Mouse (Mus musculus): ENCODE results near the gene B430305J03Rik. TPM values are rescaled to one million over a fixed set of nuclear protein-coding genes. Genes with fewer than 3 reads are reported as not detected.

The B430305J03Rik gene
- total and polyA plus RNA-seq, 2 experiments, result under 0.01 to 0.04 TPM

- no peak for TF ChIP-seq POLR2A (IDR thresholded peaks at IDR 0.05; ENCODE audit: extremely low read depth, insufficient read depth, low read length)
- TF ChIP-seq CTCF (IDR thresholded peaks at IDR 0.05; ENCODE audit: low read depth, low read length), result no peak
- Histone ChIP-seq H3K9ac (ENCODE audit: low read depth, low read length) (no peak overlapping the region), H3K36me3 (ENCODE audit: control insufficient read depth, insufficient read depth, low read length) (no peaks in the 10 kb centered on the region), H3K79me2 (ENCODE audit: control insufficient read depth, insufficient read depth, low read length) (no peaks in the 10 kb centered on the region), H3K4me3 (ENCODE audit: insufficient read depth, low read depth, low read length) (no peak overlapping the region), H3K27me3 (ENCODE audit: control insufficient read depth, insufficient read depth, low read length) (0 out of 2 replicates have a peak, but pooled peaks cover 2% of the 10 kb centered on the region), H3K4me1 (ENCODE audit: control insufficient read depth, insufficient read depth, low read length) (no peaks in the 10 kb centered on the region), H3K27ac (replicated peaks; ENCODE audit: insufficient read depth, low read depth, low read length) (no peak overlapping the region)
- WGBS, result 63% methylated on average over 1 of the region's 1 CpGs
- no peak for DNase-seq (ENCODE audit: extremely low read depth, low read depth, low spot score)
Measured at GRCm38 (mm10) chr3:61345636-61346035, 20.1 kb downstream of the B430305J03Rik start.

- DNase-seq (ENCODE audit: extremely low read depth, low read depth, low spot score), result no peak
- Histone ChIP-seq H3K36me3 (ENCODE audit: control insufficient read depth, insufficient read depth, low read length) (no peaks in the 10 kb centered on the region), H3K27ac (replicated peaks; ENCODE audit: insufficient read depth, low read depth, low read length) (no peak overlapping the region), H3K27me3 (ENCODE audit: control insufficient read depth, insufficient read depth, low read length) (0 out of 2 replicates have a peak, but pooled peaks cover 2% of the 10 kb centered on the region), H3K4me1 (ENCODE audit: control insufficient read depth, insufficient read depth, low read length) (no peaks in the 10 kb centered on the region), H3K79me2 (ENCODE audit: control insufficient read depth, insufficient read depth, low read length) (no peaks in the 10 kb centered on the region), H3K4me3 (ENCODE audit: insufficient read depth, low read depth, low read length) (no peak overlapping the region), H3K9ac (ENCODE audit: low read depth, low read length) (no peak overlapping the region)
- 52% methylated on average over 7 of the region's 7 CpGs for WGBS
- TF ChIP-seq POLR2A (IDR thresholded peaks at IDR 0.05; ENCODE audit: extremely low read depth, insufficient read depth, low read length) (no peak), CTCF (IDR thresholded peaks at IDR 0.05; ENCODE audit: low read depth, low read length) (no peak)
Measured at GRCm38 (mm10) chr3:61344031-61344430, 21.7 kb downstream of the B430305J03Rik start.

DNA sequence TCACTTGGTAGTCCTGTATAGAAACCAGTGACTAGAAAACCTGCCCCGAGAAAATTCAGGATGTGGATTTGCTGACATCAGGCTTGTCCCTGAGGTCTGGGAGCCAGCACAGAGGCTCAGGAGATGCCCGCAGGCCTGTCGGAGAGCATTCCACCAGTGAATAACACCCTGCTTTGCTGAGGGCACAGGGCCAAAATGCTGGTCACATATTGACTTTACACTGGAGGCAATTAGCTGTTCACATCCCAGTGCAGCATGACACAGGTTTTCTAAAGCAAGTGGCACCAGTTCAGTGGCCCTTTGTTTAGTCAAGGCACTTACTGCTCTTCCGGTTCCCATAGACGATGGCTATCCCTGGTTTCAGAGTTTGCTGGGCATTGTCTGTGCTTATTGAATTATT, 25.4 kb downstream of the B430305J03Rik start:
- 68% methylated on average over 5 of the region's 5 CpGs for WGBS
- no peak overlapping the region for H3K4me3 ChIP-seq (ENCODE audit: insufficient read depth, low read depth, low read length)
- no peaks in the 10 kb centered on the region for H3K79me2 ChIP-seq (ENCODE audit: control insufficient read depth, insufficient read depth, low read length)
- no peaks in the 10 kb centered on the region for H3K36me3 ChIP-seq (ENCODE audit: control insufficient read depth, insufficient read depth, low read length)
- no peak overlapping the region for H3K27ac ChIP-seq (replicated peaks; ENCODE audit: insufficient read depth, low read depth, low read length)
- no peaks in the 10 kb centered on the region for H3K4me1 ChIP-seq (ENCODE audit: control insufficient read depth, insufficient read depth, low read length)
- H3K27me3 ChIP-seq (ENCODE audit: control insufficient read depth, insufficient read depth, low read length), result 0 out of 2 replicates have a peak, but pooled peaks cover 2% of the 10 kb centered on the region
- H3K9ac ChIP-seq (ENCODE audit: low read depth, low read length), result no peak overlapping the region
- no peak for DNase-seq (ENCODE audit: extremely low read depth, low read depth, low spot score)
- TF ChIP-seq CTCF (IDR thresholded peaks at IDR 0.05; ENCODE audit: low read depth, low read length) (no peak), POLR2A (IDR thresholded peaks at IDR 0.05; ENCODE audit: extremely low read depth, insufficient read depth, low read length) (no peak)

- Histone ChIP-seq H3K79me2 (ENCODE audit: control insufficient read depth, insufficient read depth, low read length) (no peaks in the 10 kb centered on the region), H3K27me3 (ENCODE audit: control insufficient read depth, insufficient read depth, low read length) (no peaks in the 10 kb centered on the region), H3K27ac (replicated peaks; ENCODE audit: insufficient read depth, low read depth, low read length) (no peak overlapping the region), H3K4me1 (ENCODE audit: control insufficient read depth, insufficient read depth, low read length) (no peaks in the 10 kb centered on the region), H3K36me3 (ENCODE audit: control insufficient read depth, insufficient read depth, low read length) (no peaks in the 10 kb centered on the region), H3K4me3 (ENCODE audit: insufficient read depth, low read depth, low read length) (no peak overlapping the region), H3K9ac (ENCODE audit: low read depth, low read length) (no peak overlapping the region)
- no peak for TF ChIP-seq CTCF (IDR thresholded peaks at IDR 0.05; ENCODE audit: low read depth, low read length)
- TF ChIP-seq POLR2A (IDR thresholded peaks at IDR 0.05; ENCODE audit: extremely low read depth, insufficient read depth, low read length), result no peak
- DNase-seq (ENCODE audit: extremely low read depth, low read depth, low spot score), result no peak
- 67% methylated on average over 3 of the region's 3 CpGs for WGBS
Measured at GRCm38 (mm10) chr3:61337230-61337629, 28.5 kb downstream of the B430305J03Rik start.

DNA sequence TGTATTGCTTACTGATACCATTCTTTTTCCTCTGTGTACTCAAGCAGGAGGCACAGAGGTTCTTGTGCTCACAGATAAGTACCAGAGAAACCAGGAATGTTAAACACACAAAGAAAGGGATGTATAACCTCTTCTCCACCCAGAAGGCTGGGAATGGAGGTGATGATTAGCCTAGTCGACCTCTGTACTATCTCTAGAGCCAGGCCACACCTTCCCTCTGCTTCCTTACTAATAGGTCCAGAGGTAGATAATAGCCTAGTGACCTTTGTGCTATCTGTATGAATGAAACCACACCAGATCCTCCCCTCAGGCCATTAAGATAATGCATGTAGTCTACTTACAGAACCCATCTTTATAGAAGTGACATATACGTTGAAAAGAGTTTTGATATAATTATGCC, 29.5 kb downstream of the B430305J03Rik start:
- Histone ChIP-seq H3K79me2 (ENCODE audit: control insufficient read depth, insufficient read depth, low read length) (no peaks in the 10 kb centered on the region), H3K27ac (replicated peaks; ENCODE audit: insufficient read depth, low read depth, low read length) (no peak overlapping the region), H3K36me3 (ENCODE audit: control insufficient read depth, insufficient read depth, low read length) (no peaks in the 10 kb centered on the region), H3K27me3 (ENCODE audit: control insufficient read depth, insufficient read depth, low read length) (no peaks in the 10 kb centered on the region), H3K4me1 (ENCODE audit: control insufficient read depth, insufficient read depth, low read length) (no peaks in the 10 kb centered on the region), H3K9ac (ENCODE audit: low read depth, low read length) (no peak overlapping the region), H3K4me3 (ENCODE audit: insufficient read depth, low read depth, low read length) (no peak overlapping the region)
- peak; percentile 3 for DNase-seq (ENCODE audit: extremely low read depth, low read depth, low spot score)
- WGBS, result 24% methylated on average over 2 of the region's 2 CpGs
- TF ChIP-seq POLR2A (IDR thresholded peaks at IDR 0.05; ENCODE audit: extremely low read depth, insufficient read depth, low read length) (no peak), CTCF (IDR thresholded peaks at IDR 0.05; ENCODE audit: low read depth, low read length) (no peak)

DNA sequence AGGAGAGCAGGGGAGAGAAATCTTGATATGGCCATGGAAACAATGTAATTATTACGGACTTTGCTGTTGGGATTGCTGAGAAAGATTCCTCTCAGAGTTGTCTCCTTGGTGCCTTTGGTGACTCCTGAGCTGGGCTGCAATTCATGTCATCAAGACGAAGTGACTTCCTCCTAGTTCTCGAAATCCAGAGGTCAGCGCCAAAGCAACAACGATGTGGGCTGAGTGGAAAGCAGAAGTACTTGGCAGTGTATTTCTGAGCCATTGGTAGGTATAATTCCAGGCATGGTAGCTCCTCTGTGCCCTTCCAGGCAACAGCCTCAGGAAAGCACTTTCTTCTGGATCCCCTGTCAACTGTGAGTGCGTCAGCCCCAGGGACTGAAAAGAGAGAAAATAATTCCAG, 44.1 kb downstream of the B430305J03Rik start:
- TF ChIP-seq CTCF (IDR thresholded peaks at IDR 0.05; ENCODE audit: low read depth, low read length), result no peak
- TF ChIP-seq POLR2A (IDR thresholded peaks at IDR 0.05; ENCODE audit: extremely low read depth, insufficient read depth, low read length), result no peak
- 81% methylated on average over 6 of the region's 6 CpGs for WGBS
- Histone ChIP-seq H3K9ac (ENCODE audit: low read depth, low read length) (no peak overlapping the region), H3K27ac (replicated peaks; ENCODE audit: insufficient read depth, low read depth, low read length) (no peak overlapping the region), H3K4me3 (ENCODE audit: insufficient read depth, low read depth, low read length) (no peak overlapping the region), H3K79me2 (ENCODE audit: control insufficient read depth, insufficient read depth, low read length) (no peaks in the 10 kb centered on the region), H3K27me3 (ENCODE audit: control insufficient read depth, insufficient read depth, low read length) (no peaks in the 10 kb centered on the region), H3K4me1 (ENCODE audit: control insufficient read depth, insufficient read depth, low read length) (no peaks in the 10 kb centered on the region), H3K36me3 (ENCODE audit: control insufficient read depth, insufficient read depth, low read length) (no peaks in the 10 kb centered on the region)
- DNase-seq (ENCODE audit: extremely low read depth, low read depth, low spot score), result peak; percentile 15
